Mouse (Mus musculus) liver, embryonic 12.5 days (tissue): ENCODE measurements at regions not wholly inside any gene's neighbourhood (a gene's known extent, or its start where the extent isn't known, plus 50 kb on each side); places are given as distances from the start of the nearest gene placed in this dataset.
A peak's percentile ranks its signal among the peaks of the same experiment; 100 is the strongest.

Source experiments
- ATAC-seq: fragments of 200-750 bp; cut with Nextera tagmentation; 2 replicates; pipeline ENCODE4 v1.8.0; 2017; ENCODE audit warnings: moderate number of reproducible peaks, mild to moderate bottlenecking, moderate library complexity
- H3K27ac ChIP-seq: fragments of 300-500 bp; sonication (generic); 2 replicates; pipeline ENCODE4 v1.5.1; 2016; ENCODE audit warnings: mild to moderate bottlenecking
- H3K27me3 ChIP-seq: fragments of 300-500 bp; sonication (generic); replicated peaks from 2 replicates; pipeline ENCODE4 v1.6.1; 2016; ENCODE audit warnings: mild to moderate bottlenecking, moderate library complexity
- H3K36me3 ChIP-seq: fragments of 300-500 bp; sonication (generic); 2 replicates; pipeline ENCODE4 v1.6.1; 2016; ENCODE audit warnings: mild to moderate bottlenecking, moderate library complexity
- H3K4me1 ChIP-seq: fragments of 300-500 bp; sonication (generic); 2 replicates; pipeline ENCODE4 v1.6.1; 2016
- H3K4me2 ChIP-seq: fragments of 300-500 bp; sonication (generic); 2 replicates; pipeline ENCODE4 v1.6.1; 2016; ENCODE audit warnings: mild to moderate bottlenecking, moderate library complexity
- H3K4me3 ChIP-seq: fragments of 300-500 bp; sonication (generic); 2 replicates; pipeline ENCODE4 v1.5.1; 2016; ENCODE audit warnings: mild to moderate bottlenecking, moderate library complexity
- H3K9ac ChIP-seq: fragments of 300-500 bp; sonication (generic); 2 replicates; pipeline ENCODE4 v1.6.1; 2016; ENCODE audit warnings: mild to moderate bottlenecking, moderate library complexity
- H3K9me3 ChIP-seq: fragments of 300-500 bp; sonication (generic); replicated peaks from 2 replicates; pipeline ENCODE4 v1.6.1; 2016; ENCODE audit warnings: mild to moderate bottlenecking, moderate library complexity
- WGBS: fragments of 180-500 bp; shearing (Covaris S2); methylation state at CpG from one replicate; pipeline ENCODE4 v1.1.7; 2016; ENCODE audit not compliant: insufficient replicate concordance; 5-methylcytosine and 5-hydroxymethylcytosine counted together

GRCm38 (mm10) chr3:149601276-149601675 is 610.9 kb upstream of the Adgrl2 start:
- H3K9ac ChIP-seq = no peak overlapping the region
- H3K27ac ChIP-seq = no peak overlapping the region
- 58% methylated on average over 5 of the region's 5 CpGs for WGBS
- no peak for ATAC-seq
- H3K36me3 ChIP-seq = no peaks in the 10 kb centered on the region
- H3K27me3 ChIP-seq = no peaks in the 10 kb centered on the region
- H3K4me2 ChIP-seq = no peak overlapping the region
- H3K4me1 ChIP-seq = no peaks in the 10 kb centered on the region
- H3K4me3 ChIP-seq = no peak overlapping the region
- no peaks in the 10 kb centered on the region for H3K9me3 ChIP-seq

- no peak for ATAC-seq
- H3K4me3 ChIP-seq = no peak overlapping the region
- H3K27ac ChIP-seq = no peak overlapping the region
- H3K4me1 ChIP-seq = no peaks in the 10 kb centered on the region
- H3K9me3 ChIP-seq = no peaks in the 10 kb centered on the region
- no peaks in the 10 kb centered on the region for H3K27me3 ChIP-seq
- no peak overlapping the region for H3K4me2 ChIP-seq
- no peaks in the 10 kb centered on the region for H3K36me3 ChIP-seq
- WGBS = 48% methylated on average over 4 of the region's 4 CpGs
- no peak overlapping the region for H3K9ac ChIP-seq
Observed at GRCm38 (mm10) chr3:149594470-149594869, 604.1 kb upstream of the Adgrl2 start.

GRCm38 (mm10) chr3:149585769-149586168 is 595.4 kb upstream of the Adgrl2 start:
- 43% methylated on average over 2 of the region's 2 CpGs for WGBS
- ATAC-seq = no peak
- no peak overlapping the region for H3K4me3 ChIP-seq

GRCm38 (mm10) chr3:149581141-149581540 is 590.8 kb upstream of the Adgrl2 start:
- Histone ChIP-seq H3K4me3 (no peak overlapping the region), H3K9me3 (no peaks in the 10 kb centered on the region), H3K4me1 (no peaks in the 10 kb centered on the region), H3K4me2 (no peak overlapping the region), H3K36me3 (no peaks in the 10 kb centered on the region), H3K27ac (no peak overlapping the region), H3K9ac (no peak overlapping the region), H3K27me3 (no peaks in the 10 kb centered on the region)
- 53% methylated on average over 3 of the region's 3 CpGs for WGBS
- ATAC-seq = no peak

More at GRCm38 (mm10) chr3:149585769-149586168, 595.4 kb upstream of the Adgrl2 start:
- Histone ChIP-seq H3K36me3 (no peaks in the 10 kb centered on the region), H3K9me3 (no peaks in the 10 kb centered on the region), H3K27me3 (no peaks in the 10 kb centered on the region), H3K4me1 (no peaks in the 10 kb centered on the region), H3K9ac (no peak overlapping the region), H3K27ac (no peak overlapping the region), H3K4me2 (no peak overlapping the region)

DNA sequence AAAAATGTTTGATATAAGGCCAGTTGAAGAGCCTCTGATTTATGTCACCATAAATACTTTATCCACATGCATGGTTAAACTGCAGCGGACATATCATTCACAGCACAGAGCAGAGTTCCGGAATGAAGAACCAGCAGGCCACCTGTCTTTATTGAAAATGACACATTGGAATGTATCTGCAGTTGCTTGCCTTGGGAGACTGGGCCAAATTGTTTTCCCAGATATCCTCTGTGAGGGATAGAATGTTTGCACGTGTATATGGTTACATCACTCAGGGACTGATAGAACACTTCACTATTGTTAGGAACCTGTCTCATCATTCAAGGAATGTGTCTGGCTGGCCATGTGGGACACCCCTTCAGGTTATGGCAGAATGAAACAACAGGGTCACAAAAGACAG is 585.3 kb upstream of the Adgrl2 start:
- H3K27me3 ChIP-seq = no peaks in the 10 kb centered on the region
- no peaks in the 10 kb centered on the region for H3K36me3 ChIP-seq
- no peaks in the 10 kb centered on the region for H3K9me3 ChIP-seq
- 80% methylated on average over 3 of the region's 3 CpGs for WGBS
- no peak overlapping the region for H3K4me2 ChIP-seq
- no peak overlapping the region for H3K4me3 ChIP-seq
- no peaks in the 10 kb centered on the region for H3K4me1 ChIP-seq
- no peak overlapping the region for H3K9ac ChIP-seq
- no peak for ATAC-seq
- no peak overlapping the region for H3K27ac ChIP-seq

GRCm38 (mm10) chr3:149566853-149567252 is 576.5 kb upstream of the Adgrl2 start:
- H3K4me3 ChIP-seq = no peak overlapping the region
- H3K9ac ChIP-seq = no peak overlapping the region
- no peaks in the 10 kb centered on the region for H3K9me3 ChIP-seq
- no peaks in the 10 kb centered on the region for H3K36me3 ChIP-seq
- H3K27me3 ChIP-seq = no peaks in the 10 kb centered on the region
- no peak for ATAC-seq
- 58% methylated on average over 6 of the region's 6 CpGs for WGBS
- H3K4me1 ChIP-seq = no peaks in the 10 kb centered on the region
- H3K4me2 ChIP-seq = no peak overlapping the region
- H3K27ac ChIP-seq = no peak overlapping the region

DNA sequence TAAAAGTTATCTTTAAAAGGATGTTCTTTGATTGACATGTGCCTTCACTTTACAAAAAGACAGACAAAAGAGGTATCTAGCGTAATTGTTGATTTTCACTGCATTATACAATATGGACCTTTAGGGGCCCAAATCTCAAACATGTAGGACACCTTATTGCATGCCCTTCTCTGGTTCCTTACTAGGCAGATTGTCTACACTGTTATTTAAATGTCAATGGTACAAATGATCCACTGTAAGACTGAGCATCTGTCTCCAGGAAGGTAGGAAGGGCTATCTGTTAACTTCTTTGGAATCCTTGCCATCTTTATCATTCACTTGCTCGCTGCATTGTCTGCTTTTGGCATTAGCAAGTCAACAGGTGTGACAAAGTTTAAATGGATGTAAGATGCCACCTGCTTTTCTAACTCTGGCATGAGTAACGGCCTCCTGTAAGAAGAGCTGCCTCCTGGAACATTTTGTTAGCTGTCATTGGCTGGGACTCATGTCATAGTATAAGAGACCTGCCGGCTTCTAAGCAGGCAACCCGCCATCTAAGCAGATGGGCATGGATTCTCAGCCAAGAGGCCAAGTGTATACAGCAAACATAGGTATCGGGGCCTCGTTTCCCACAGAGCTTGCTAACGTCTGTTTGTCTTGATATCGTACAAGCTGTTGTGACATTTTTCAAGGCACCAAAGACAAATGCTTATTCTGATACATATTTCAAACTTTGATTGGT is 560.0 kb upstream of the Adgrl2 start:
- no peaks in the 10 kb centered on the region for H3K27me3 ChIP-seq
- H3K4me1 ChIP-seq = no peaks in the 10 kb centered on the region
- no peak overlapping the region for H3K27ac ChIP-seq
- no peaks in the 10 kb centered on the region for H3K9me3 ChIP-seq
- ATAC-seq = no peak
- H3K4me3 ChIP-seq = no peak overlapping the region
- H3K9ac ChIP-seq = no peak overlapping the region
- 77% methylated on average over 9 of the region's 9 CpGs for WGBS
- H3K36me3 ChIP-seq = no peaks in the 10 kb centered on the region
- no peak overlapping the region for H3K4me2 ChIP-seq

- H3K9me3 ChIP-seq = no peaks in the 10 kb centered on the region
- H3K4me3 ChIP-seq = no peak overlapping the region
- H3K4me2 ChIP-seq = no peak overlapping the region
- H3K36me3 ChIP-seq = no peaks in the 10 kb centered on the region
- no peaks in the 10 kb centered on the region for H3K27me3 ChIP-seq
- WGBS = 45% methylated on average over 6 of the region's 6 CpGs
- H3K9ac ChIP-seq = no peak overlapping the region
- no peaks in the 10 kb centered on the region for H3K4me1 ChIP-seq
- ATAC-seq = no peak
- H3K27ac ChIP-seq = no peak overlapping the region
Observed at GRCm38 (mm10) chr3:149547045-149547444, 556.7 kb upstream of the Adgrl2 start.

DNA sequence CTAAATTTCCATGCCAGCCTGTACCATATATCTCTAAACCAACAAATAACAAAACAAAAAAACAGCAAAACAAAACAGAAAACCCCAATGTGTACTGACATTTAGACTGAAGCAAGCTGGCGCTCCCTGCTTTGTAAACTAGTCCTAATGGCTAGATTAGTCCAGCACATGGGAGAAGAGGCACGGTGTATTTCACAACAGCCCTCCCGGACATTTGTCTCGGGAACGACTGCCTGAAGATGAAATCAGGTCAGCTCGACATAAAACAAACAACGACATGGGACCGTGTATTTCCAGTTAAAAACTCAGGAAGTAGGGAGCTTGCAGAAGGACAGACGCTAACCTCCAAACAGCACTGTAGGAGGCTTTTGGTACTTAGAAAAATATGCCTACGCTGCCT is 555.9 kb upstream of the Adgrl2 start:
- Histone ChIP-seq H3K27me3 (no peaks in the 10 kb centered on the region), H3K4me2 (no peak overlapping the region), H3K9me3 (no peaks in the 10 kb centered on the region), H3K4me3 (no peak overlapping the region), H3K27ac (no peak overlapping the region), H3K36me3 (no peaks in the 10 kb centered on the region), H3K9ac (no peak overlapping the region), H3K4me1 (no peaks in the 10 kb centered on the region)
- WGBS = 74% methylated on average over 10 of the region's 10 CpGs
- no peak for ATAC-seq

- Histone ChIP-seq H3K27me3 (no peaks in the 10 kb centered on the region), H3K9ac (no peak overlapping the region), H3K27ac (no peak overlapping the region), H3K9me3 (no peaks in the 10 kb centered on the region), H3K4me1 (no peaks in the 10 kb centered on the region), H3K4me2 (no peak overlapping the region), H3K36me3 (no peaks in the 10 kb centered on the region), H3K4me3 (no peak overlapping the region)
- ATAC-seq = no peak
- 54% methylated on average over 4 of the region's 4 CpGs for WGBS
Observed at GRCm38 (mm10) chr3:149534183-149534582, 543.8 kb upstream of the Adgrl2 start.

DNA sequence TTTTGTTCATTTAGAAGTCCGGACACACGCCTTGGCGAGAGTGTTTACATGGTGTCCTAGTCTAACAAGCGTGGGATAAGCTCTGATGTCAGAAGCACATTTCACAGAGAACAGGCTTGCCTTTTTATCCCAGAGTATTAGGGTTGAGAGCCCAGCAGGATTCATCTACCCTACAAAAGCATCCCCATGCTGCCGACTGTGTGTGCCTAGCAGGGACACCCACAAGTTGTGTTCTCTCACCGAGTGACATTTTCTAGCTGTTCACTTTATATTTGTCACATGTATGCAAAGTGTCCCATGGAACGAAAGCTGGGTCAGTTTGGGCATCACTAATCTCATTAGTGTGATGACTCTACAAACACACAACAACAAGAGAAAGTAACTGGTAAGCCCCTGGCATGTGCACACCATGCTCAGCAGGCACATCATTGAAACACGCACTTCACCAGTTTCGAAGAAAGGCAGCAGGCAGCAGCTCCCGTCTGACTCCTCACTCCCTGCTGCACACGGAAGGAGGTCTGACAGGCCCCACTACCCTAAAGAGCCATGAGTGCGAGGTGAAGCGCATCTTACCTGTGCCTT is 539.8 kb upstream of the Adgrl2 start:
- H3K36me3 ChIP-seq = no peaks in the 10 kb centered on the region
- H3K9me3 ChIP-seq = no peaks in the 10 kb centered on the region
- H3K4me3 ChIP-seq = no peak overlapping the region
- ATAC-seq = no peak
- WGBS = 78% methylated on average over 13 of the region's 13 CpGs
- no peak overlapping the region for H3K4me2 ChIP-seq
- no peaks in the 10 kb centered on the region for H3K4me1 ChIP-seq
- H3K27ac ChIP-seq = no peak overlapping the region
- H3K9ac ChIP-seq = no peak overlapping the region
- H3K27me3 ChIP-seq = no peaks in the 10 kb centered on the region

DNA sequence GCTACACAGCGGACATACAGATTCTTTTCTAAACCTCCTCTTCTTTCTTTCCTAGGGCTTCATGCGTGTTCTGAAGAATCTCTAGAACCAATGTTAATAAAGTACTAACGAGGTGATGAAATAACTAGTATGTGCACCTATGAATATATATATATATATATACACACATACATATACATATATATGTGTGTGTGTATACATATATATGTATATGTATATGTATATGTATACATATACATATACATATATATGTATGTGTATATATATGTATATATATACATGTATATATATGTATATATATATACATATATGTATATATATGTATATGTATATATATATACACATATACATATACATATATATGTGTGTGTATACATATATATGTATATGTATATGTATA is 536.2 kb upstream of the Adgrl2 start:
- Histone ChIP-seq H3K36me3 (no peaks in the 10 kb centered on the region), H3K4me2 (no peak overlapping the region), H3K4me3 (no peak overlapping the region), H3K27me3 (no peaks in the 10 kb centered on the region), H3K9me3 (no peaks in the 10 kb centered on the region), H3K4me1 (no peaks in the 10 kb centered on the region), H3K9ac (no peak overlapping the region), H3K27ac (no peak overlapping the region)
- no peak for ATAC-seq
- 91% methylated on average over 3 of the region's 3 CpGs for WGBS

- Histone ChIP-seq H3K4me3 (peak overlapping the region; percentile 5; the same call in 1 of the 2 replicates), H3K4me2 (peak overlapping the region; percentile 50), H3K27me3 (peaks cover 33% of the 10 kb centered on the region), H3K4me1 (no peaks in the 10 kb centered on the region), H3K27ac (no peak overlapping the region), H3K9me3 (no peaks in the 10 kb centered on the region), H3K9ac (no peak overlapping the region), H3K36me3 (no peaks in the 10 kb centered on the region)
- WGBS = 40% methylated on average over 15 of the region's 15 CpGs
- ATAC-seq = no peak
Observed at GRCm38 (mm10) chr3:149519575-149519929, 529.2 kb upstream of the Adgrl2 start.
